Mouse (Mus musculus): ENCODE results near the gene Nfib. TPM values are rescaled to one million over a fixed set of nuclear protein-coding genes. Genes with fewer than 3 reads are reported as not detected.

Nfib gene
- polyA plus RNA-seq, 1 experiment from 2014 or later = 164 TPM

DNA sequence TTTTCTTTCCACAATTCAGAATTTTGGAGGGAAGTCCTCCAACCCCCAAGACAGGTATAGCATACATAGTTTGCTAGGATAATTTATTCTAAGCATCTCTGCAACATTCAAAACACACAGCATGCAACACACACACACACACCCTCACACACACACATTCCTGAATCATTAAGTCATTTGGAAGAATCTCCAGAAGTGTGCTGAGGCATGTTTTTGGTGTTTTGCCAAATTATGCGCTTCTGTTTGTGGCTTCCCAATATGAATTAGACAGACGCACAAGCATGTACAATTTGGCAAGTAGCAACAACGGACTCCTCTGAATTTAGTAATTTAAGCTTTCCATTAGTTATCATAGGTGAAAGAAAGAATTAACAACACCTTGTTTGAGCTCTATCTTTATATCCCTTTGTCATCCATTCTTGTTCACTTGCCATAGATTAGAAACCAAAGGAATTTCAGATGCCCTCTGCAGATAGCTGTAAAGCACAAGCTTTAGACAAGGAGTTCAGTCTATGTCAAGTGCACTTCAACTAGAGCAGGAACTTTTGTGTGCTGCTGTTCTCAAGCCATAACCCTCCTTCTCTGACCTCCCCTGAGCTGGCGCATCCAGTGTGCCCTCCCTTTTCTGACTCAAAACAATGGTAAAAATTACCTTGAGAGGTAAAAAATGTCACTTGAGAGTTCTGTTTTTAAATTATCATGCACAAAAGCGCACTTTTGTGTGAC is 235.2 kb downstream of the Nfib start:
- peak; percentile 71 for DNase-seq (ENCODE audit: low spot score)
- Histone ChIP-seq H3K4me1 (ENCODE audit: control insufficient read depth, insufficient read depth, low read length) (peaks cover 52% of the 10 kb centered on the region), H3K27ac (ENCODE audit: low read depth, low read length) (no peak overlapping the region), H3K27me3 (replicated peaks; ENCODE audit: control insufficient read depth, insufficient read depth, low read length) (no peaks in the 10 kb centered on the region), H3K9me3 (replicated peaks; ENCODE audit: control insufficient read depth, low read length) (no peaks in the 10 kb centered on the region), H3K36me3 (ENCODE audit: control insufficient read depth, insufficient read depth, low read length) (no peaks in the 10 kb centered on the region), H3K4me3 (ENCODE audit: low read depth, low read length) (no peak overlapping the region), H3K4me2 (ENCODE audit: low read length) (no peak overlapping the region), H3K9ac (ENCODE audit: low read length) (no peak overlapping the region)
- 58% methylated on average over 5 of the region's 5 CpGs for WGBS
- ATAC-seq = 0 out of 2 replicates have a peak, but pooled peaks have one; percentile 40

DNA sequence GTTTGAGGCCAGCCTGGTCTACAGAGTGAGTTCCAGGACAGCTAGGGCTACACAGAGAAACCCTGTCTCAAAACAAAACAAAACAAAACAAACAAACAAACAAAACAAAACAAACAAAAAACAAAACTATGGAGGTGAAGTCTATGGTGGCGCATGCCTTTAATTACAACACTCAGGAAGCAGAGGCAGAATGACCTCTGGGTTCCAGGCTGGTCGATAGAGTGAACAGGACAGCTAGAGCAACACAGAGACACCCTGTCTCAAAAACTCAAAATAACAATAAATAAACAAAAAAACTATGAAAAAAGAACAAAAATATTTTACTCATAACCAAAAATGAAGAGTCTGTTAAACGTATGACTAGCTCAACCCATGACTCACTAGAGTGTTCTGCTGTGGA is 236.6 kb downstream of the Nfib start:
- H3K9ac ChIP-seq (ENCODE audit: low read length) = no peak overlapping the region
- no peak overlapping the region for H3K4me3 ChIP-seq (ENCODE audit: low read depth, low read length)
- 86% methylated on average over 3 of the region's 3 CpGs for WGBS
- no peaks in the 10 kb centered on the region for H3K27me3 ChIP-seq (replicated peaks; ENCODE audit: control insufficient read depth, insufficient read depth, low read length)
- H3K36me3 ChIP-seq (ENCODE audit: control insufficient read depth, insufficient read depth, low read length) = no peaks in the 10 kb centered on the region
- H3K9me3 ChIP-seq (replicated peaks; ENCODE audit: control insufficient read depth, low read length) = no peaks in the 10 kb centered on the region
- H3K27ac ChIP-seq (ENCODE audit: low read depth, low read length) = no peak overlapping the region
- DNase-seq (ENCODE audit: low spot score) = no peak
- H3K4me1 ChIP-seq (ENCODE audit: control insufficient read depth, insufficient read depth, low read length) = peaks cover 59% of the 10 kb centered on the region
- ATAC-seq = no peak
- no peak overlapping the region for H3K4me2 ChIP-seq (ENCODE audit: low read length)

DNA sequence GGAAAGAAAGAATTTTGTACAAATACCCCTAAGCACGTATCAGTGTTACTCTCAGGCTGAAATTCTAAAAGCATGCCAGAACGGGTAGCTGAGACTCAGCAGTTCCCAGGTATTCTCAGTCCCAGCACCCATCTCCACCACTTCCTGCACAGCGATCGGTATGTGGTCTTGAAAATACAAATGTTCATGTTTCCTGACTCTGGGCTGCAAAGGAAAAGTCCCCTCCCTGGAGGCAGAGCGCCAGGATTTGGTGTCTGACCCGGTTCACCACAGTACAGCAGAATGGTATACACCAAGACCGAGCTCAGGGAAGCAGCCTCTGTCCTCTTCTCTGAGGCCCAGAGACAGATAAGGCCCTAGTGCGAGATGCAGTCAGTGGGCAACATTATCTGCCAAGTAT is 238.8 kb downstream of the Nfib start:
- Histone ChIP-seq H3K4me2 (ENCODE audit: low read length) (no peak overlapping the region), H3K9ac (ENCODE audit: low read length) (no peak overlapping the region), H3K27ac (ENCODE audit: low read depth, low read length) (no peak overlapping the region), H3K27me3 (replicated peaks; ENCODE audit: control insufficient read depth, insufficient read depth, low read length) (no peaks in the 10 kb centered on the region), H3K4me3 (ENCODE audit: low read depth, low read length) (no peak overlapping the region), H3K9me3 (replicated peaks; ENCODE audit: control insufficient read depth, low read length) (no peaks in the 10 kb centered on the region), H3K36me3 (ENCODE audit: control insufficient read depth, insufficient read depth, low read length) (no peaks in the 10 kb centered on the region), H3K4me1 (ENCODE audit: control insufficient read depth, insufficient read depth, low read length) (peaks cover 58% of the 10 kb centered on the region)
- WGBS = 72% methylated on average over 8 of the region's 8 CpGs
- DNase-seq (ENCODE audit: low spot score) (no peak), ATAC-seq (no peak)

DNA sequence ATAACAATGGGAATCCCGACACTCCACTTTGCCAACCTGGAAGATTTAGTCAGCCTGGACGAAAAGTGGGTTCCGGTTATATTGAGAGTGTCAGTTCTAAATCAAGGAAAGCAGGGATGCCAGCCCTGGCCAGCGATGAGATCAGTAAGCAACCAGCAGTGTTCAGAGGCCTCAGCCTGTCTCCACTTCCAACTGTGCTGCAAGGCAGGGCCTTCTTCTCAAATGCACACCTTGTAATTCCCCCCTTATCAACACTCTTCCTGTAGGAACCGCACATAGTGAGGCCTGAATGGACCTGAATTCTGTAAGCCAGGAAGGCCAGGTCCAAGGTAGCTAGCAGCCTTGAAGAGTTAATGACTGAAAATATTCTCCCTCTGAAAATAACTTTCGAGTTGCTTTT is 239.4 kb downstream of the Nfib start:
- H3K9me3 ChIP-seq (replicated peaks; ENCODE audit: control insufficient read depth, low read length) = no peaks in the 10 kb centered on the region
- H3K9ac ChIP-seq (ENCODE audit: low read length) = peak overlapping the region; percentile 22; the same call in 1 of the 2 replicates
- no peaks in the 10 kb centered on the region for H3K36me3 ChIP-seq (ENCODE audit: control insufficient read depth, insufficient read depth, low read length)
- H3K4me2 ChIP-seq (ENCODE audit: low read length) = no peak overlapping the region
- no peaks in the 10 kb centered on the region for H3K27me3 ChIP-seq (replicated peaks; ENCODE audit: control insufficient read depth, insufficient read depth, low read length)
- H3K27ac ChIP-seq (ENCODE audit: low read depth, low read length) = no peak overlapping the region
- no peak overlapping the region for H3K4me3 ChIP-seq (ENCODE audit: low read depth, low read length)
- DNase-seq (ENCODE audit: low spot score) = no peak
- H3K4me1 ChIP-seq (ENCODE audit: control insufficient read depth, insufficient read depth, low read length) = peaks cover 55% of the 10 kb centered on the region
- no peak for ATAC-seq
- WGBS = 65% methylated on average over 6 of the region's 6 CpGs

DNA sequence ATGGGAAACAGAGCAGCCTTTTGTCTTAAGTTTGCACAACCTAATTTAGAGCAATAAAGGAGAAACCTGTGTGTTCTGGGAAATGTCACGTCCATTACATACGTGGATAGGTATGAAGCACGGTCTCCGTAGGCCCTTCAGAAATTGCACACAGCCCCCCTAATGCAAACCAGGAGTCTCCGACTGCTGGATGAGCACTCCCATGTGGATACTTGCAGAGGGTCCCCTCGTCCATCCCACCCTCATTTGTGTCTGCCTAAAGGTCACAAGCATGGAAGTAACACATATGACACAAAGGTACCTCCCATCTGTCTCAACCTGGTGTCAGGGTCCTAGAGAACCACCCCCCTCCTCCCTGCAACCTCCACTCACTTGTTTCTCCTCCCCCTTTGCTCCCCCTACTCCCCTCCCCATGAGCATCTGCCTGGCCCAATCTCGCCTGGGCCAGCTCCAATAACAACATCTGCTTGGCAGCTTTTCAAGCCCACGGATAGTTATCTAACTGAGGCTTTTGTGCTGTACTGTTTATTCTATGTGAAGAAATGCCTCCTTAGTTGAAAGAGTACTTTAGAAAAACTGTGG is 241.4 kb downstream of the Nfib start:
- Histone ChIP-seq H3K4me3 (ENCODE audit: low read depth, low read length) (no peak overlapping the region), H3K27me3 (replicated peaks; ENCODE audit: control insufficient read depth, insufficient read depth, low read length) (no peaks in the 10 kb centered on the region), H3K4me2 (ENCODE audit: low read length) (peak overlapping the region; percentile 21; the same call in 1 of the 2 replicates), H3K9ac (ENCODE audit: low read length) (no peak overlapping the region), H3K36me3 (ENCODE audit: control insufficient read depth, insufficient read depth, low read length) (no peaks in the 10 kb centered on the region), H3K4me1 (ENCODE audit: control insufficient read depth, insufficient read depth, low read length) (peaks cover 55% of the 10 kb centered on the region), H3K9me3 (replicated peaks; ENCODE audit: control insufficient read depth, low read length) (no peaks in the 10 kb centered on the region), H3K27ac (ENCODE audit: low read depth, low read length) (peak overlapping the region; percentile 60)
- peak; percentile 83 for DNase-seq (ENCODE audit: low spot score)
- ATAC-seq = peak; percentile 79
- 32% methylated on average over 8 of the region's 8 CpGs for WGBS

DNA sequence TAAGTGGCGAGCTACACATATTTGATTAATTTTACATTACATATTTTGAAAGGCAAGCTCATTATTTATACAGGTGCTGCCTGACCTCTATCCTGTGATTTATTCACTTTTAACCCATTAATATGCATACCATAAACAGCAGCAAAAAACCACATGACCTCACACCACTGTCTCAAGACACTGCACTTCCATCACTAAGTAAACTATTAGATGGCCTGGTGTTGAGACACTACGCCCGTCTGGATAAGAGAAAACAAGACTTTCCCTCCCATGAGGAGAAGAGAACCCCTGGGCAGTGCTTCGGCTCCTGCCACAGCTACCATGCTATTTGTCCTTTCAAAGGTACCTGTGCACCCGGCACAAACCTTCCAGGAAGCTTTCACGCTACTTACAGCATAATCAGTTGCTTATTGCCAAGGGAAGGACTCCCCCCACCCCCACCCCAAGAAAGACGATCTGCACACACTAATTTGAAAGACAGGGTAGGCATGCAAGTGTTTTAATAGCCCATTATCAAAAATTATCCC is 242.3 kb downstream of the Nfib start:
- Histone ChIP-seq H3K9ac (ENCODE audit: low read length) (no peak overlapping the region), H3K4me2 (ENCODE audit: low read length) (no peak overlapping the region), H3K9me3 (replicated peaks; ENCODE audit: control insufficient read depth, low read length) (no peaks in the 10 kb centered on the region), H3K4me3 (ENCODE audit: low read depth, low read length) (no peak overlapping the region), H3K4me1 (ENCODE audit: control insufficient read depth, insufficient read depth, low read length) (peaks cover 56% of the 10 kb centered on the region), H3K27ac (ENCODE audit: low read depth, low read length) (no peak overlapping the region), H3K36me3 (ENCODE audit: control insufficient read depth, insufficient read depth, low read length) (no peaks in the 10 kb centered on the region), H3K27me3 (replicated peaks; ENCODE audit: control insufficient read depth, insufficient read depth, low read length) (no peaks in the 10 kb centered on the region)
- ATAC-seq (no peak), DNase-seq (ENCODE audit: low spot score) (no peak)
- 57% methylated on average over 7 of the region's 7 CpGs for WGBS

DNA sequence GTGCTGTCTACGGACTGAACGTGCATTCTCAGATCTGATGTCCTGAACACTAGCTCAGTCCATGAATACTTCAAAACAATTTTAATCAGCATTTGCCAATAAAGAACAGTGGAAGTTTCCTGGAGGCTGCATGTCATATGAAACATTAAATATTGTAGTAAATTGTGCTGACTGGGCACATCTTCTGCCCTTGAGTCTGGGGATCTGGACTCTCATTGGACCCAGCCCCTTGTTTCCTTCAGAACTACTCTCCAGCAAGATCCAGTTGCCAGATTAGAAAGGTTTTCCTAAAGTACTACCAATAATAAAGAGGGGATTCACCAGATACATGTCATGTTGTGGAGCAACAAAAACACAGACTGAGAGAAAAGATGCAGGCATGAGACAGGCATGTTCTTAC is 243.9 kb downstream of the Nfib start:
- ATAC-seq = no peak
- H3K27ac ChIP-seq (ENCODE audit: low read depth, low read length) = no peak overlapping the region
- no peak overlapping the region for H3K4me3 ChIP-seq (ENCODE audit: low read depth, low read length)
- no peaks in the 10 kb centered on the region for H3K27me3 ChIP-seq (replicated peaks; ENCODE audit: control insufficient read depth, insufficient read depth, low read length)
- no peaks in the 10 kb centered on the region for H3K36me3 ChIP-seq (ENCODE audit: control insufficient read depth, insufficient read depth, low read length)
- 97% methylated on average over 2 of the region's 2 CpGs for WGBS
- peaks cover 46% of the 10 kb centered on the region for H3K4me1 ChIP-seq (ENCODE audit: control insufficient read depth, insufficient read depth, low read length)
- no peak overlapping the region for H3K9ac ChIP-seq (ENCODE audit: low read length)
- H3K9me3 ChIP-seq (replicated peaks; ENCODE audit: control insufficient read depth, low read length) = no peaks in the 10 kb centered on the region
- no peak overlapping the region for H3K4me2 ChIP-seq (ENCODE audit: low read length)
- DNase-seq (ENCODE audit: low spot score) = no peak

DNA sequence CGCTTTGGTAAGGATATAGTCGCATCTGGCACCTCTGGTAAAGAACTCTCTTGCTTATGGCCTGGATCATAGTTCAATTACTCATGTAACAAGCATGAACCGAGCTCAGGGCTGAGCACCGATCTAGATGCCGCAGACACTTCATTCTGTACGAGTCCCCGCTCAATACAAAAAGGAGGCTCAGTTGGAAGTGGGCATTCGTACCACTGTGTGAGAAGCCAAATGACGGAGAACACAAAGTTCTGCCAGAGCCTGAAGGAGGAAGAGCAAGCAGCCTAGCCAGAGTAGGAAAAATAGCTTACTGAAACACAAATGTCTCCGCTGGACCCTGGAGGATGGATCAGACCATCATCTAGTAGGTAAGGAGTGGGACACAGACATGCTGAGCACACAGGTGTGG is 246.7 kb downstream of the Nfib start:
- H3K4me3 ChIP-seq (ENCODE audit: low read depth, low read length) = no peak overlapping the region
- ATAC-seq (no peak), DNase-seq (ENCODE audit: low spot score) (no peak)
- H3K9ac ChIP-seq (ENCODE audit: low read length) = no peak overlapping the region
- H3K36me3 ChIP-seq (ENCODE audit: control insufficient read depth, insufficient read depth, low read length) = peaks cover 8% of the 10 kb centered on the region; the same call in 1 of the 2 replicates
- H3K27me3 ChIP-seq (replicated peaks; ENCODE audit: control insufficient read depth, insufficient read depth, low read length) = no peaks in the 10 kb centered on the region
- H3K4me1 ChIP-seq (ENCODE audit: control insufficient read depth, insufficient read depth, low read length) = peaks cover 22% of the 10 kb centered on the region
- H3K9me3 ChIP-seq (replicated peaks; ENCODE audit: control insufficient read depth, low read length) = no peaks in the 10 kb centered on the region
- no peak overlapping the region for H3K27ac ChIP-seq (ENCODE audit: low read depth, low read length)
- H3K4me2 ChIP-seq (ENCODE audit: low read length) = no peak overlapping the region
- WGBS = 96% methylated on average over 10 of the region's 10 CpGs

DNA sequence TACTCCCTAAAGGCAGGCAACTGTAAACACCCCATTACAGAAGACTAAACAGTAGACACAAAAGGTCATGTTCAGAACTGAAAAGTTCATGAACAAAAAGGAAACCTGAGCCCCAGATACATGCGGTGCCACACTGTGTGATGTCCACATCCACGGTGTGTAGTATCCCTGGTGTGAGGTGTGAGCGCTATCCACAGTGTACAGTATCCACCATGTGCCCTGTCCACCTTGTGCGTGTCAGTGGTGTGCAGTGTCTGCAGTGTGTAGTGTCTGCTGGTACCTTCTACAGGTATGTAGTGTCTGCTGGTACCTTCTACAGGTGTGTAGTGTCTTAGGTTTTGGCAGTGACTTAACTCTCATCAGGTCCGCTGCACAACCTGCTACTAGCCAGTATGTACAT is 248.6 kb downstream of the Nfib start:
- Histone ChIP-seq H3K27ac (ENCODE audit: low read depth, low read length) (no peak overlapping the region), H3K4me3 (ENCODE audit: low read depth, low read length) (no peak overlapping the region), H3K36me3 (ENCODE audit: control insufficient read depth, insufficient read depth, low read length) (peaks cover 8% of the 10 kb centered on the region; the same call in 1 of the 2 replicates), H3K4me1 (ENCODE audit: control insufficient read depth, insufficient read depth, low read length) (peaks cover 23% of the 10 kb centered on the region), H3K9me3 (replicated peaks; ENCODE audit: control insufficient read depth, low read length) (no peaks in the 10 kb centered on the region), H3K4me2 (ENCODE audit: low read length) (no peak overlapping the region), H3K9ac (ENCODE audit: low read length) (no peak overlapping the region), H3K27me3 (replicated peaks; ENCODE audit: control insufficient read depth, insufficient read depth, low read length) (no peaks in the 10 kb centered on the region)
- 90% methylated on average over 5 of the region's 5 CpGs for WGBS
- no peak for DNase-seq (ENCODE audit: low spot score)
- no peak for ATAC-seq

All from forebrain, embryonic 14.5 days (tissue).